Mouse (Mus musculus): ENCODE data around the gene Gpr27. TPM values are rescaled to one million over a fixed set of nuclear protein-coding genes. Genes with fewer than 3 reads are reported as not detected.

Gpr27 gene
- polyA plus RNA-seq, 1 experiment = not detected

DNA sequence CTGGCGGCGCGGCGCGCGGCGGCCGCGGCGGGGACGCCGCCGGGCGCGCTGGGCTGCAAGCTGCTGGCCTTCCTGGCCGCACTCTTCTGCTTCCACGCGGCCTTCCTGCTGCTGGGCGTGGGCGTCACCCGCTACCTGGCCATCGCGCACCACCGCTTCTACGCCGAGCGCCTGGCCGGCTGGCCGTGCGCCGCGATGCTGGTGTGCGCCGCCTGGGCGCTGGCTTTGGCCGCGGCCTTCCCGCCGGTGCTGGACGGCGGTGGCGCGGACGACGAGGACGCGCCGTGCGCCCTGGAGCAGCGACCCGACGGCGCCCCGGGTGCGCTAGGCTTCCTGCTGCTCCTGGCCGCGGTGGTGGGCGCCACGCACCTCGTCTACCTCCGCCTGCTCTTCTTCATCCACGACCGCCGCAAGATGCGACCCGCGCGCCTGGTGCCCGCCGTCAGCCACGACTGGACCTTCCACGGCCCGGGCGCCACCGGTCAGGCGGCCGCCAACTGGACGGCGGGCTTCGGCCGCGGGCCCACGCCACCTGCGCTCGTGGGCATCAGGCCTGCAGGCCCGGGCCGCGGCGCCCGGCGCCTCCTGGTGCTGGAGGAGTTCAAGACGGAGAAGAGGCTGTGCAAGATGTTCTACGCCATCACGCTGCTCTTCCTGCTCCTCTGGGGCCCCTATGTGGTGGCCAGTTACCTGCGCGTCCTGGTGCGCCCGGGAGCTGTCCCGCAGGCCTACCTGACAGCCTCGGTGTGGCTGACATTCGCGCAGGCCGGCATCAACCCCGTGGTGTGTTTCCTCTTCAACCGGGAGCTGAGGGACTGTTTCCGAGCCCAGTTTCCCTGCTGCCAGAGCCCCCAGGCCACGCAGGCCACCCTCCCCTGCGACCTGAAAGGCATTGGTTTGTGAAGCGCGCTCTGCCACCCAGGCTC lies 700 bp downstream of the Gpr27 start:
- TF ChIP-seq GATA1 (IDR thresholded peaks at IDR 0.05; ENCODE audit: low read length) (no peak), TAL1 (IDR thresholded peaks at IDR 0.05; ENCODE audit: low read length) (no peak)
- no peak overlapping the region for H3K4me3 ChIP-seq (replicated peaks)
- no peaks in the 10 kb centered on the region; the same call in 1 of the 2 replicates for H3K9me3 ChIP-seq (ENCODE audit: control insufficient read depth, low read length)
- no peaks in the 10 kb centered on the region for H3K4me1 ChIP-seq (ENCODE audit: control insufficient read depth)
- H3K27me3 ChIP-seq (ENCODE audit: control insufficient read depth) = peaks cover 65% of the 10 kb centered on the region
- H3K36me3 ChIP-seq (ENCODE audit: control insufficient read depth) = no peaks in the 10 kb centered on the region

DNA sequence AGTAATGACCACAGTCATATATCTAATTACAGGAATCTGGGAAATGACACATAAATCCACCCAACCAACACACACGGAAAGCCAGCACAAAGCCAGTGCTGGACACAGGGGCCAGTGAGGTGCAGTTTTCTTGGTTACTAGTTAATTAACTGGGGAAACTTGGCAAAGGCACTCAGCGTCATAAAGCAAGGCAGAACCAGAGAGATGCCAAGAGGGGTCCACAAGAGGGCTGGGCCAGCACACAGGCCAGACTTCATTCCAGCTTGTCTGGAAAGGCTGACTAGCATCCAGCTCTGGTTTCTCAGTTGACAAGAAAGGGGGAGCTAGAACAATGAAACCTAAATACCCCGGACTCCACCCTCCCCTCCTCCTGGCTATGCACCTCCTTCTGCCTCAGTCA lies 8.0 kb downstream of the Gpr27 start:
- Histone ChIP-seq H3K36me3 (ENCODE audit: control insufficient read depth) (no peaks in the 10 kb centered on the region), H3K4me3 (replicated peaks) (no peak overlapping the region), H3K4me1 (ENCODE audit: control insufficient read depth) (no peaks in the 10 kb centered on the region), H3K9me3 (ENCODE audit: control insufficient read depth, low read length) (no peaks in the 10 kb centered on the region), H3K27me3 (ENCODE audit: control insufficient read depth) (peaks cover 10% of the 10 kb centered on the region)
- TF ChIP-seq GATA1 (IDR thresholded peaks at IDR 0.05; ENCODE audit: low read length) (no peak), TAL1 (IDR thresholded peaks at IDR 0.05; ENCODE audit: low read length) (no peak)

DNA sequence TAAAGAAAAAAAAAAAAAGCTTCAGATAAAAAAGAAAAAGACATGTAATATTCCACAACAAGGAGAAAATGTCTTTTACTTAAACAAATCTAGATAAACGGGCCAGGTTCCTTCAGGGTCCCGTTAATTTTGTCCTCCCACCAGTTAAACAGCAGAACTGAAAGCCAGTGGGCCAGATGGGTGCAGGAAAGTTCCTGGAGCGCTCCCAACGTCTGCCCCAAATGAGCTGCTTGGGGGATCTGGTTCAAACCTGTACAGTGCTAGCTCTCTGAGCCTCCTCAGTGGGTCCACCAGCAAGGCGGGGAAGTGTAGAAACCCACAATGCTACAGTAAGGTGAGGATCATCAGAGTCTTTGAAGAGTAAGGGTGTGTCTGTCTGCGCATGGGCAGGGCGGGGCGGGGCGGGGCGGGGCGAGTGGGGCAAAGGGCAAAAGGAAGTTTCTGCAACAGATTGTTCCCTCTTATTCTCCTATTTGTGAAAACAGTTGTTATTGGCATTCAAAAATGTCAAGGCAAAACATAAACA lies 19.2 kb downstream of the Gpr27 start:
- Histone ChIP-seq H3K36me3 (ENCODE audit: control insufficient read depth) (no peaks in the 10 kb centered on the region), H3K9me3 (ENCODE audit: control insufficient read depth, low read length) (no peaks in the 10 kb centered on the region), H3K4me3 (replicated peaks) (no peak overlapping the region), H3K27me3 (ENCODE audit: control insufficient read depth) (no peaks in the 10 kb centered on the region), H3K4me1 (ENCODE audit: control insufficient read depth) (no peaks in the 10 kb centered on the region)
- no peak for TF ChIP-seq GATA1 (IDR thresholded peaks at IDR 0.05; ENCODE audit: low read length)
- no peak for TF ChIP-seq TAL1 (IDR thresholded peaks at IDR 0.05; ENCODE audit: low read length)

DNA sequence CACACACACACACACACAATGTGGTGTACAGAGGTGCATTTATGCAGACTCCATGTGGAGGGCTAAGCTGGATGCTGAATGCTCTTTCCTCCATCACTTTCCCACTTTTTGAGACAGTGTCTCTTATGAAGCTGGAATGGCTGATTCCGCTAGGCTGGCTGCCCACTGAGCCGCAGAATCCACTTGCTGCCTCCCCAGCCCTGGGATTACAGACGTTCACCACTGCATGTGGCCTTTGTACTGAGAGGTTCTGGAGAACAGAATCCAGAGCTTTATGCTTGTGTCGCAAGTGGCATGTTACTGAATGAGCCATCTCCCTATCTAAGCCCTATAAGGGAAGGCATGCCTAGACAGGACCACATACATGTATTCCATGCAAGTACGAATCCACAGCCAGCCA lies 20.8 kb downstream of the Gpr27 start:
- Histone ChIP-seq H3K4me3 (replicated peaks) (no peak overlapping the region), H3K4me1 (ENCODE audit: control insufficient read depth) (no peaks in the 10 kb centered on the region), H3K27me3 (ENCODE audit: control insufficient read depth) (no peaks in the 10 kb centered on the region), H3K36me3 (ENCODE audit: control insufficient read depth) (no peaks in the 10 kb centered on the region), H3K9me3 (ENCODE audit: control insufficient read depth, low read length) (no peaks in the 10 kb centered on the region)
- TF ChIP-seq GATA1 (IDR thresholded peaks at IDR 0.05; ENCODE audit: low read length) (no peak), TAL1 (IDR thresholded peaks at IDR 0.05; ENCODE audit: low read length) (no peak)

DNA sequence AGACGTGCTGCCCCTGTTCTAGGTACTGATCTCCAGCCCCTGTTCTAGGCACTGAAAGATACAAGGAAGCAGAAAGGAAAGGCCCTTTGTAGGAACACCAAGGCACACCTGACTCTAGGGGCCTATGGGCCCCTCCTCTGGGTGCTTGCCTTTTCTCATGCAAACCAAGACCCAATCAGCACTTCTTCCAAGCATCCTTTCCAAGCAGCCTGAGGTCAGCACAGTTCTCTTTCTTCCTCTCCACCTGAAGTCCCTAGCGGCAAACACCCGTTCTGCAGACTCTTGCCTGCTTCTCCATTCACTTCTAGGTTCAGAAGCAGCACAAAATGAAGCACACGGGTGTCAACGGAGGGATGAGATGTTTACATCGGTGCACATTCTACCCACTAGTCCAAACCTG lies 22.7 kb downstream of the Gpr27 start:
- Histone ChIP-seq H3K36me3 (ENCODE audit: control insufficient read depth) (no peaks in the 10 kb centered on the region), H3K9me3 (ENCODE audit: control insufficient read depth, low read length) (no peaks in the 10 kb centered on the region), H3K4me1 (ENCODE audit: control insufficient read depth) (no peaks in the 10 kb centered on the region), H3K27me3 (ENCODE audit: control insufficient read depth) (no peaks in the 10 kb centered on the region), H3K4me3 (replicated peaks) (no peak overlapping the region)
- TF ChIP-seq TAL1 (IDR thresholded peaks at IDR 0.05; ENCODE audit: low read length) (no peak), GATA1 (IDR thresholded peaks at IDR 0.05; ENCODE audit: low read length) (no peak)

DNA sequence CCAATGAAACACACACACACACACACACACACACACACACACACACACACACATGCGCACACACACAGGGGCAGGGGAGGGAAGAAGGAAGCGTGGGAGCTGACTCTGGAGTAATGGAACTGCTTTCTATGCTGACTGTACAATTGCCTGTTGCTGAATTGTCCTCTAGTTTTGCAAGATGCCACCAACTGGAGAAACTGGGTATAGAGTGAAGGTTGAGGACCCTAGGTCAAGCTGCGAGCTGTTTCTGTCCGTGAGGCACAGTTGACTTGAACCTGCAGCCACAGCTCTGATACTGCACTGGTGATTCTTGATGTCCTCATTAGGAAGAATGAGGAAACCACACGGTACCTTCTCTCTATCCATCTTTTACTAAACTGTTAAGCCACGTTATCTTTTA lies 23.4 kb downstream of the Gpr27 start:
- H3K9me3 ChIP-seq (ENCODE audit: control insufficient read depth, low read length) = no peaks in the 10 kb centered on the region
- H3K4me1 ChIP-seq (ENCODE audit: control insufficient read depth) = no peaks in the 10 kb centered on the region
- no peaks in the 10 kb centered on the region for H3K27me3 ChIP-seq (ENCODE audit: control insufficient read depth)
- TF ChIP-seq GATA1 (IDR thresholded peaks at IDR 0.05; ENCODE audit: low read length) (no peak), TAL1 (IDR thresholded peaks at IDR 0.05; ENCODE audit: low read length) (no peak)
- H3K4me3 ChIP-seq (replicated peaks) = no peak overlapping the region
- H3K36me3 ChIP-seq (ENCODE audit: control insufficient read depth) = no peaks in the 10 kb centered on the region

DNA sequence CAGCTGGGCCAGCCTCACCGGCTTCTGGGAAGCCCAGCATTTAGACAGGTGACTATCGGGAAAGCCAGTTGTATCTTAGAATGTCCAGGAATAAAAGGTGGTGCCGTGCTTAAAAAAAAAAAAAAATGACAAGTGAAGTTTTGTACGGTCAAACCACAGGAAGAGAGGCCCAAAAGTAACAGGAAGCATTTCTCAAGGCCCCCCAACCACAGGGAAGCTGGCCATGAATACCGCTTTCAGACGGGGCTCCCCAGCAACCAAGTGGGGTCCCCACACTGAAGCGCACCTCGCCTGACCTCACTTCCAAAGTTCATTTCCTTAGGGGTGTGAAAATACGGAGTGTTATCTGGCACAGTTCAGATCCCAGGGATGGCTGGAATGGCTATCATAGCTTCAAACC lies 28.6 kb downstream of the Gpr27 start:
- Histone ChIP-seq H3K4me1 (ENCODE audit: control insufficient read depth) (no peaks in the 10 kb centered on the region), H3K36me3 (ENCODE audit: control insufficient read depth) (no peaks in the 10 kb centered on the region), H3K4me3 (replicated peaks) (no peak overlapping the region), H3K27me3 (ENCODE audit: control insufficient read depth) (peaks cover 14% of the 10 kb centered on the region), H3K9me3 (ENCODE audit: control insufficient read depth, low read length) (no peaks in the 10 kb centered on the region)
- TF ChIP-seq GATA1 (IDR thresholded peaks at IDR 0.05; ENCODE audit: low read length) = no peak
- TF ChIP-seq TAL1 (IDR thresholded peaks at IDR 0.05; ENCODE audit: low read length) = no peak

DNA sequence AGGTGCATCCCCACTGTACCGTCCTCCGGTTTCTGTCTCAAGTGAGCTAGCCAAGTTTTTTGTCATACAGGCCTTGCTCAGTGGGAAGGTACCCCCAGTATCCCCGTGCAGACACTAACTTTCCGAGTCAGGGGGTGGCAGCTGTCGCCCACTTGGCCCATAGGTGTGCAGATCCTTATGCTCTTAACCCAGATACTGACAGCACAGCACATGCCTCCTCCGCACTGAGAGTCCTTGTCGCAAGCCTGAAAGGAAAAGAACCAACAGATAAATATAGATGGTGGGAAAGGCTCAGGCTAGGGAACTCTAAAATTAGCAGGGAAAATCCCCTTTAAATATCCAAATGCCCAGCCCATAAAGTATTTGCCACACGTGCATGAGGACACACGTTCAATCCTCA lies 29.9 kb downstream of the Gpr27 start:
- peaks cover 27% of the 10 kb centered on the region for H3K27me3 ChIP-seq (ENCODE audit: control insufficient read depth)
- TF ChIP-seq GATA1 (IDR thresholded peaks at IDR 0.05; ENCODE audit: low read length) (no peak), TAL1 (IDR thresholded peaks at IDR 0.05; ENCODE audit: low read length) (no peak)
- H3K9me3 ChIP-seq (ENCODE audit: control insufficient read depth, low read length) = no peaks in the 10 kb centered on the region
- H3K4me3 ChIP-seq (replicated peaks) = no peak overlapping the region
- no peaks in the 10 kb centered on the region for H3K4me1 ChIP-seq (ENCODE audit: control insufficient read depth)
- H3K36me3 ChIP-seq (ENCODE audit: control insufficient read depth) = no peaks in the 10 kb centered on the region

DNA sequence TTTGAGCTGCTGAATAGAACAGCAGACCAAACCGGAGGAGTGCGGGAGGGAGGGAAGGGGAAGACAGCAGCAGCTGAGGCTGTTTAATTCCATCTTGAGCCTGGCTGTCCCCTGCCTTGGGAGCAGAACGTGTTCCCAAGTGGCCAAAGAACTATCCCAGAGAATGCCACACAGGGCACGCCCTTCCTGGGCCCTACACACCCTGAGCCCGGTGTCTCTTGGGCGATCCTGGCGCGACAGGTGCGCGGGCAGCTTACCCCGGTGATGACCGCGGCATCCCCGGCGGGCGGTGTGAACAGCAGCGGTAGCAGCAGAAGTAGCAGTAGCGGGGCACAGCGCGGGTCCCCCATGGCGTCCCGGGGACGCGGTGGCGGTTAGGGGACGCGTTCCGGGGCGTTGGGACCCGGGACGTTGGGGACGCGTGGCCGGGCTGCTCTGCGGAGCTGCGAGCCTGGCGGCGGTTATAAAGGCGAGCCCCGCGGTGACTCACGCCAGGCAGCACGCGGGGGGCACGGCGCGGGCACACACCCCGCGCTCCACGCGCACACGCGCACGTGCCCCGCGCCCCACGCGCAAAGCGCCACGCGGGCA lies 33.6 kb downstream of the Gpr27 start, which contains the start of gene Prok2:
Gene Prok2, minus strand, starts transcription at position 422 of the 591 bp plus-strand sequence.
- no peaks in the 10 kb centered on the region for H3K9me3 ChIP-seq (ENCODE audit: control insufficient read depth, low read length)
- no peak for TF ChIP-seq GATA1 (IDR thresholded peaks at IDR 0.05; ENCODE audit: low read length)
- TF ChIP-seq TAL1 (IDR thresholded peaks at IDR 0.05; ENCODE audit: low read length) = no peak
- peaks cover 30% of the 10 kb centered on the region for H3K27me3 ChIP-seq (ENCODE audit: control insufficient read depth)
- H3K36me3 ChIP-seq (ENCODE audit: control insufficient read depth) = no peaks in the 10 kb centered on the region
- H3K4me3 ChIP-seq (replicated peaks) = no peak within 1 kb of the TSS
- no peaks in the 10 kb centered on the region for H3K4me1 ChIP-seq (ENCODE audit: control insufficient read depth)

Data from erythroblast, embryonic 14.5 days (primary cell).